Mouse (Mus musculus) thymus, adult 2 months (tissue): Measurements from ENCODE around the gene Pdgfb.

Experiments
- CTCF ChIP-seq: fragments of 200-500 bp; IDR thresholded peaks from 2 replicates; pipeline ENCODE4 v1.5.1; 2012; ENCODE audit warnings: mild to moderate bottlenecking, control low read depth, low read length, moderate library complexity, borderline replicate concordance; ENCODE audit not compliant: control insufficient read depth, poor library complexity, insufficient read depth; ENCODE audit errors: extremely low read depth
- POLR2A ChIP-seq: fragments of 200-500 bp; IDR thresholded peaks from 2 replicates; pipeline ENCODE4 v1.6.1; 2012; ENCODE audit warnings: mild to moderate bottlenecking, low read length, control low read depth, moderate library complexity; ENCODE audit not compliant: control insufficient read depth, poor library complexity, insufficient read depth; ENCODE audit errors: extremely low read depth

- TF ChIP-seq POLR2A, result no peak
- no peak for TF ChIP-seq CTCF
These were observed 44.3 kb downstream of the Pdgfb start for GRCm38 (mm10) chr15:79970491-79970890.
